Mouse (Mus musculus) large intestine, adult 2 months (tissue): ENCODE results near the gene Cnksr2. TPM values are rescaled to one million over a fixed set of nuclear protein-coding genes. Genes with fewer than 3 reads are reported as not detected.

Experiments used
- DNase-seq: peaks from one replicate; pipeline ENCODE4 v3.0.0-alpha.2; 2012; ENCODE audit warnings: low read depth, low spot score
- WGBS: fragments of 180-500 bp; shearing (Covaris S2); methylation state at CpG from one replicate; pipeline ENCODE4 v1.1.7; 2018; 5-methylcytosine and 5-hydroxymethylcytosine counted together
- polyA plus RNA-seq: library from polyadenylated mRNA; depleted of rRNA; stranded (reverse); fragments of >200 nt; gene quantifications from 2 replicates; pipeline ENCODE4 v1.2.3, GENCODE M21; 2012; rRNA removed

Cnksr2 gene
- 0.12 and 0.14 TPM in 2 replicates for polyA plus RNA-seq

GRCm38 (mm10) chrX:158043057-158043843, at the start of gene Cnksr2:
Cnksr2 (minus strand) TSS chrX:158043294.
- no peak for DNase-seq
- 27% methylated on average over 84 of the region's 99 CpGs for WGBS

- WGBS, result 23% methylated on average over 13 of the region's 13 CpGs
- DNase-seq, result no peak
Measured at GRCm38 (mm10) chrX:158043844-158044140, 698 bp upstream of the Cnksr2 start.

- no peak for DNase-seq
- 15% methylated on average over 54 of the region's 62 CpGs for WGBS
Measured at GRCm38 (mm10) chrX:158042255-158043056, 638 bp downstream of the Cnksr2 start.

- WGBS, result 30% methylated on average over 7 of the region's 7 CpGs
- no peak for DNase-seq
Measured at GRCm38 (mm10) chrX:158041703-158042102, 1.4 kb downstream of the Cnksr2 start.

GRCm38 (mm10) chrX:157951698-157952097, 91.4 kb downstream of the Cnksr2 start:
- DNase-seq, result no peak

GRCm38 (mm10) chrX:157949256-157949655, 93.8 kb downstream of the Cnksr2 start:
- DNase-seq, result no peak
- 54% methylated on average over 1 of the region's 1 CpGs for WGBS

GRCm38 (mm10) chrX:157945121-157945520, 98.0 kb downstream of the Cnksr2 start:
- WGBS, result 80% methylated on average over 5 of the region's 5 CpGs
- DNase-seq, result no peak

- DNase-seq, result no peak
- WGBS, result 91% methylated on average over 1 of the region's 1 CpGs
Measured at GRCm38 (mm10) chrX:157936611-157937010, 106.5 kb downstream of the Cnksr2 start.

GRCm38 (mm10) chrX:157920093-157920492, 123.0 kb downstream of the Cnksr2 start:
- DNase-seq, result no peak
- WGBS, result 81% methylated on average over 3 of the region's 3 CpGs

GRCm38 (mm10) chrX:157829983-157830382, 213.1 kb downstream of the Cnksr2 start:
- WGBS, result 69% methylated on average over 4 of the region's 4 CpGs
- DNase-seq, result no peak

GRCm38 (mm10) chrX:157818921-157819260, 224.2 kb downstream of the Cnksr2 start:
- 86% methylated on average over 13 of the region's 13 CpGs for WGBS
- no peak for DNase-seq

- DNase-seq, result no peak
- 57% methylated on average over 28 of the region's 28 CpGs for whole genome bisulfite sequencing
Measured at GRCm38 (mm10) chrX:157818207-157818920, 224.7 kb downstream of the Cnksr2 start, which contains the start of gene Klhl34. Klhl34 (plus strand) TSS chrX:157818435.

GRCm38 (mm10) chrX:157817571-157818206, 225.4 kb downstream of the Cnksr2 start:
- WGBS, result 29% methylated on average over 31 of the region's 31 CpGs
- no peak for DNase-seq

- 65% methylated on average over 1 of the region's 1 CpGs for WGBS
- DNase-seq, result no peak
Measured at GRCm38 (mm10) chrX:157809721-157810120, 233.4 kb downstream of the Cnksr2 start.

GRCm38 (mm10) chrX:157801669-157802068, 241.4 kb downstream of the Cnksr2 start:
- no peak for DNase-seq
- WGBS, result 83% methylated on average over 2 of the region's 2 CpGs

Other genes starting within 250 kb of the Cnksr2 start
- not detected in 2 replicates for gene Klhl34, start 224.9 kb downstream of the Cnksr2 start, polyA plus RNA-seq